Comparison of ENCODE assay signal across 8 mouse cellular contexts in genomic region chr1:187609021-187609852, GRCm38 (mm10). TPM values are rescaled to one million over a fixed set of nuclear protein-coding genes. Genes with fewer than 3 reads are reported as not detected.
DNase-seq lines count a peak whose midpoint lies in the region; TF ChIP-seq lines count a peak whose summit lies in the region.

No protein-coding gene starts in this region.

- WGBS in heart, adult 2 months: under 1% methylated on average over 71 of the region's 72 CpGs

- no peak for TF ChIP-seq EP300 in heart, adult 2 months (IDR thresholded peaks at IDR 0.05; ENCODE audit: insufficient read depth, low read depth, low read length)

- H3K4me1 ChIP-seq in heart, adult 2 months (ENCODE audit: control insufficient read depth, insufficient read depth, low read length): no peaks in the 10 kb centered on the region

- peaks cover 7% of the 10 kb centered on the region for H3K27me3 ChIP-seq in heart, adult 2 months (ENCODE audit: control insufficient read depth, insufficient read depth, low read length)

- intact Hi-C loops in heart, adult 2 months (cut with DNase I): loop anchor here (10.0 kb wide), 1 partner anchor 156 kb away; no protein-coding TSS in a partner anchor
- intact Hi-C loops in left cerebral cortex, postnatal 25 days (cut with DNase I): loop anchor here (5.0 kb wide), 1 partner anchor 43 kb away; no protein-coding TSS in a partner anchor

- peak overlapping the region; percentile 82 for H3K9ac ChIP-seq in heart, adult 2 months (ENCODE audit: low read depth, low read length)

- peak overlapping the region; percentile 53 for H3K4me3 ChIP-seq in heart, adult 2 months

- H3K27ac ChIP-seq in heart, adult 2 months: peak overlapping the region; percentile 79

- no peak for TF ChIP-seq POLR2A in heart, adult 2 months (IDR thresholded peaks at IDR 0.05; ENCODE audit: insufficient read depth, low read depth, low read length)

- H3K79me2 ChIP-seq in heart, adult 2 months (replicated peaks; ENCODE audit: control insufficient read depth, insufficient read depth, low read length): no peaks in the 10 kb centered on the region

- no peaks in the 10 kb centered on the region for H3K36me3 ChIP-seq in heart, adult 2 months (ENCODE audit: control insufficient read depth, insufficient read depth, low read length)

- DNase-seq in gastrocnemius, adult 18-20 months (ENCODE audit: low spot score): peak; percentile 9
- DNase-seq in gastrocnemius, adult 8-10 months (ENCODE audit: low spot score in 2 of 2): no peak
- peak; percentile 54 to 62 for DNase-seq in cerebellum, postnatal 25 days
- peak; percentile 61 to 64 for DNase-seq in heart, adult 2 months
- DNase-seq in kidney, adult 8-10 months: peak; percentile 61 to 77
- peak; percentile 14 for DNase-seq in lung, postnatal 10 days
- peak; percentile 43 for DNase-seq in yolk sac, embryonic 10.5 days (ENCODE audit: low spot score)
- DNase-seq in left cerebral cortex, postnatal 25 days (ENCODE audit: low spot score in 2 of 2): no peak

- 0 out of 2 replicates have a peak, but pooled peaks have one; percentile 15 for TF ChIP-seq CTCF in heart, adult 2 months (IDR thresholded peaks at IDR 0.05)

RNA-seq across cellular contexts. Expression of gene Esrrg, which starts 0.6 kb away (rescaled TPM):
- total RNA-seq in gastrocnemius, adult 18-20 months (2021): 10 to 100 TPM; 19.7 to 34.8 TPM
- total RNA-seq in gastrocnemius, adult 8-10 months (2022): 10 to 100 TPM; 15.2 to 29.3 (median 24.2) TPM
- 10 to 100 TPM; 45.2 to 48.5 TPM for total RNA-seq in heart, adult 2 months (2021)
- 14.0 and 26.0 TPM in 2 replicates for polyA plus RNA-seq in heart, adult 2 months (2012; rRNA removed)
- total RNA-seq in left cerebral cortex, postnatal 25 days (2021): 10 to 100 TPM; 24.8 to 27.3 TPM

Comparison
In these comparisons a context has a peak if more than half of its experiments do, and no peak if none do; other contexts are left out.
1. DNase-seq: peak in gastrocnemius, adult 18-20 months (single experiment), cerebellum, postnatal 25 days (2 of 2), heart, adult 2 months (2 of 2), kidney, adult 8-10 months (2 of 2), lung, postnatal 10 days (single experiment) and yolk sac, embryonic 10.5 days (single experiment); none in gastrocnemius, adult 8-10 months (0 of 2) and left cerebral cortex, postnatal 25 days (0 of 2).